Comparison of ENCODE assay signal across 13 mouse cellular contexts in genomic region chr1:81677768-81678400, GRCm38 (mm10).
A peak's percentile ranks its signal among the peaks of the same experiment; 100 is the strongest.
DNase-seq lines count a peak whose midpoint lies in the region.
"Had no signal": no experiment of that assay in that cellular context is flagged by ENCODE, and none has a peak within 500 bp of the region (broad histone marks: within the 10 kb centered on the region; RNA-seq: fewer than 3 reads in every experiment).

No protein-coding gene starts in this region.

- peak; percentile 47 to 57 for DNase-seq in cerebellum, postnatal 10 days
- DNase-seq in cerebellum, adult 8-10 months: no peak
- peak; percentile 41 to 49 for DNase-seq in heart, postnatal 10 days
- no peak for DNase-seq in heart, adult 11 months
- DNase-seq in brain, embryonic 18.5 days (ENCODE audit: low read depth, low spot score): peak; percentile 8
- DNase-seq in lung, postnatal 14 days: peak; percentile 48
- DNase-seq in frontal cortex, postnatal 10 days (ENCODE audit: low spot score in 2 of 2): no peak
- no peak for DNase-seq in kidney, postnatal 36 days
- DNase-seq: adrenal gland, adult 2 months; B cell, adult 2 months; cerebellum, adult 9-11 months; gastrocnemius, postnatal 14 days; liver, postnatal 0 days had no signal

- intact Hi-C loops in heart, postnatal 10 days (cut with DNase I): no loop called here

Comparison
In these comparisons a context has a peak if more than half of its experiments do, and no peak if none do; other contexts are left out.
1. DNase-seq: peak in cerebellum, postnatal 10 days (2 of 2), heart, postnatal 10 days (2 of 2), brain, embryonic 18.5 days (single experiment) and lung, postnatal 14 days (single experiment); none in cerebellum, adult 8-10 months (single experiment), heart, adult 11 months (single experiment), frontal cortex, postnatal 10 days (0 of 2) and kidney, postnatal 36 days (0 of 2).